Mouse (Mus musculus) embryonic fibroblast, embryonic 13.5 days (primary cell): ENCODE measurements around the gene Nr1h2.

ENCODE experiments used
- CTCF ChIP-seq: IDR thresholded peaks from 2 replicates; pipeline ENCODE4 v1.5.1; 2011; ENCODE audit warnings: mild to moderate bottlenecking, control low read depth, low read length, moderate library complexity, borderline replicate concordance; ENCODE audit not compliant: insufficient read depth
- POLR2A ChIP-seq: IDR thresholded peaks from 2 replicates; pipeline ENCODE4 v1.6.1; 2011; ENCODE audit warnings: low read depth, mild to moderate bottlenecking, control low read depth, low read length, moderate library complexity

DNA sequence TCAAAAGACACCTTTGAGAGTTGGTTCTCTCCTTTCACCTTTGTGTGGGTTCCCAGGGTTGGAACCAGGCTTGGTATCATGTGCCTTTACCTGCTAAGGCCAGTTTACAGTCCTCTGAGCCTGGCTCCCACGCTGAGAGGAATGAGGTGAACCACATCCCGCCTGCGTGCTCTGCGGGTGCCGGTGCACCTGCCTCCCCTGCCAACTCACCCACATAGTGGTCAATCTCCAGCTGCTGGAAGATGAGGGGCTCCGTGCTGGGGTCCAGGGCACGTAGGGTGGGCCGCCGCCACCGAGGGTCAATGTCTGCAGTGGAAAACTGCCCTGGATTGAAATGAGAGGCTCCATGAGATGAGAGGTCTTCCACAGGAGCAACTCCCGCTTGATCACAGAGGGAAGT lies 11.2 kb downstream of the Nr1h2 start:
- no peak for TF ChIP-seq POLR2A
- no peak for TF ChIP-seq CTCF
